Mouse (Mus musculus) MEL (cell line): Measurements from ENCODE around the gene Golga4.

ENCODE experiments used
- CTCF ChIP-seq, 3 experiments: IDR thresholded peaks in 2 of 3; conservative IDR thresholded peaks in 1 of 3; 2 replicates each; pipeline ENCODE4 v1.5.1; 2011 to 2012; ENCODE audit warnings: low read length in 3 of 3, low read depth in 2 of 3, mild to moderate bottlenecking in 2 of 3, improper control_type of control experiment in 1 of 3, inconsistent platforms in 1 of 3, mixed read lengths in 1 of 3, moderate library complexity in 1 of 3; ENCODE audit not compliant: control insufficient read depth in 1 of 3, insufficient read depth in 1 of 3, poor library complexity in 1 of 3, severe bottlenecking in 1 of 3
- EP300 ChIP-seq, 2 experiments: IDR thresholded peaks; 2 replicates each; pipeline ENCODE4 v1.6.1; 2011; ENCODE audit warnings: improper control_type of control experiment in 2 of 2, low read length in 2 of 2, low read depth in 1 of 2, mild to moderate bottlenecking in 1 of 2
- KAT2A ChIP-seq: conservative IDR thresholded peaks from 2 replicates; pipeline ENCODE4 v1.6.1; 2012; ENCODE audit warnings: low read depth, low read length, improper control_type of control experiment, inconsistent platforms
- NELFE ChIP-seq: IDR thresholded peaks from 2 replicates; pipeline ENCODE4 v1.6.1; 2011; ENCODE audit warnings: low read depth, low read length, improper control_type of control experiment
- RAD21 ChIP-seq: IDR thresholded peaks from 2 replicates; pipeline ENCODE4 v1.6.1; 2011; ENCODE audit warnings: mild to moderate bottlenecking, low read depth, low read length, improper control_type of control experiment

GRCm38 (mm10) chr9:118608556-118608955 is 102.5 kb downstream of the Golga4 start:
- TF ChIP-seq NELFE (no peak), EP300 (IDR thresholded peaks at IDR 0.05; ENCODE audit: low read depth in 1 of 2, low read length in 2 of 2) (no peak), KAT2A (no peak), CTCF (IDR thresholded peaks at IDR 0.05 in 2 of 3, conservative IDR thresholded peaks at IDR 0.05 in 1 of 3; ENCODE audit: control insufficient read depth in 1 of 3, insufficient read depth in 1 of 3, low read depth in 2 of 3, low read length in 3 of 3, poor library complexity in 1 of 3, severe bottlenecking in 1 of 3) (no peak), RAD21 (no peak)
